Mouse (Mus musculus) urinary bladder, postnatal 14 days (tissue): ENCODE data around the gene Rrp12.
A peak's percentile ranks its signal among the peaks of the same experiment; 100 is the strongest.

Source experiments
- DNase-seq: peaks from one replicate; pipeline ENCODE4 v3.0.0; 2021; ENCODE audit warnings: low spot score

The Rrp12 gene

DNA sequence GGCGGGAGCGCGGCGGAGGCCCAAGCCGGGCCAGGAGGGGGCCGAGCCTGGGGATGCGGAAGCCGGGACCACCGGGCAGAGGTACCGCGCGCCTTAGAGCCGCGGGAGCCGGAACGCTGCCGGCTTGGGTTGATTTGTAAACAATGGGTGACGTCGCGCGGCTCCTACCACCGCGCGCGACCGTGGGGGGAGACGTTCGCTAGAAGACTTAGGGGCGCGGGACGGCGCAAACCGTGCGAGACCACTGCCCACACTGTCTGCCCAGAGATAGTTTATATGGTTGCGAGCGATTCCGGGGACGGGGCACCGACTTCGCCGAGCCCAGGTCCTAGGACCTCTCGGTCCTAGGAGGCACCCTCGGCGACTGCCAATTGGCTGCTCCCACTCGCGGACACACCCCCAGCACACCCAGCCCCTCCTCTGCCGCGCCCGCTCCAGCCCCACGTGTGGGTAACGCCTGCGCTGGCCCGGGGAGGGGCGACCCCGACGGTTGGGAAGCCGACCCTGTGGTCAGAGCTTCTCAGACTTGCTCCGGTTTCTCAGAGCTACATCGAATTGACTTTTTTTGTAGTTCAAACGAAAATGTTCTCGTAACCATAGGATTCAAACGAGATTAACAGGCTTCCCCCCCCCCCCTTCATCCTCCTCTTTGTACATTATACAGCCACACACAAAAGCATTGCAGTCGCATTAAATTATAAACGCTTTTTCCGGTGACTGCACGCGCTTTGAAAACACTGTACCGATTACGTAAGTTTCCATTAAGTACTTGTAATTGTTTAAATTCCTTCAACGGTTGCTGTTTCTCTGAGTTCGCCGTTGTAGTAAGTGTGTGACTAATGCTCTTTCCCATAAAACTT lies 47.8 kb downstream of the Rrp12 start, which contains the start of gene Frat2:
Gene Frat2, minus strand, starts transcription at position 141 of the 860 bp plus-strand sequence.
- peak; percentile 88 for DNase-seq

- peak; percentile 35 for DNase-seq
Measured at GRCm38 (mm10) chr19:41847614-41847991, 48.4 kb downstream of the Rrp12 start.

DNA sequence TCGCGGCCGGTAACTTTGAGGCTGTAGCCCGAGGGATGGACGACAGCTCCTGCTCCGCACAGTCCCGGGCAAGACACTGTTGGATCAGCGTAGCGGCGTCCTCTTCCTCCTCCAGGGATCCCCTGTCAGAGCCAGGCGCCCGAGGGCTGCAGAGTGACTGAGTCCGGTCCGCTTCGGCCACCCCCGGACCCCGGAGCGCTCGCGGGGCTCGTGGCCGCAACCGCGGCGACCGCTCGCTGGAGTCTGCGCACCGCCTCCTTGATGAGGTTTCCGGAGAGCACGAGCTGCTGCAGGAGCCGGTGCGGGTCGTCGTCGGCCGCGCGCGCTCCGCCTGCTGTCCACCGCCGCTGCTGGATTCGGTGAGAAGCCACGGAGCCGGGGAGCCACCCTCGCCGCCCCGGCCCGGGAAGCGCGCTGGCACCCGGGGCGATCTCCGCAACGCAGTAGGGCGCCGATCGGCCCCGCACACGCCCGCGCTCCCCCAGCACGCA lies 48.8 kb downstream of the Rrp12 start:
- DNase-seq = peak; percentile 43

DNA sequence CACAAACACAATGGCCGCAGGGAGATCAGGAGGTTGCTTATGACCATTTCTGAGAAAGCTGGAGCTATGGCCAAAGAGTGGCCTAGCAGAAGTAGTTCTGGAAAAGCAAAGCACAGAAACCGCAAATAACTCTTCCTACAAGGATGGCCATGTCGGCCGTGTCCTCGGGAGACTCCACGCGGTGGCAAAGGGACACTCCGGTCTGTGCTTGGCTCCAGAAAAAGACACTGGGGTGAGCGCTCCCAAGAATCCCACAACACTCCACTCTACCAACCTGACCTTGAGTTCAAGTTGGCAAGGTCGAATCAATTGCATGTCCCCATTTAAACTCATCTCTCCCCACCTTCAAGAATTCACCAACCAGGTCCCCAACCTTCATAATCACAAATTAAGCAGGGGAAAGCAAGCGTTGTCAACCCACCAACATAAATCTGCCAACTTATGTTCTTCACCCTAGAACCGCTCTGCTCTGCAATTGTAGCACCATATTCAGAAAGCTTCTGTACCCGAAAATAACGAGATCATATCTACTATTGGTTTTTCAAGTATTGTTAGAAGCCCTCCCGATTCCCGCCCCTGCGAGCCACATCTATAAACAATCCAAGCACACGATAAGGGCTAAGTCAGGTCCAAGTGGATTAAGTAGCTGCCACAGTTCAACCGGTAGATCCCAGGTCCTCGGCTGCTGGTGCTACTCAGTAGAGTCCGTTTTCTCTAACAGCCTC lies 49.4 kb downstream of the Rrp12 start:
- DNase-seq = no peak

DNA sequence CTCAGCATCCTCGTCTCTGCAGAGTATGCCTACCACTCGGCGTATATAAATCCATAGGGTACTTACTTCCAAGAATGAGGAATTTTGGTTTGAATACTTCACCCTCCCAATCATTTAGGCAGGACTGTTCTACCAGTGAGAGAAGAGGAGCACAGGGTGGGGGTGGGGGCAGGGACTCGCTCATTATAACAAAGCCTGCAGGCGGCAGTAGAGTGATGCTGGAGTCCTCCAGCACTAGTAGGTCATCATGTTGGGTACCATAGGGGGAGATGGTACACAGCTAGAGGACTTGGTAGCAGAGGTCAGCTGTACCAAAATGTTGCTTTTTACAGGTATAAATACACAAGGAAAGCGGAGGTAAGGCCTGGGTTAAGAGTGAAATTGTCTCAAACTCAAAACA lies 51.6 kb downstream of the Rrp12 start:
- no peak for DNase-seq

DNA sequence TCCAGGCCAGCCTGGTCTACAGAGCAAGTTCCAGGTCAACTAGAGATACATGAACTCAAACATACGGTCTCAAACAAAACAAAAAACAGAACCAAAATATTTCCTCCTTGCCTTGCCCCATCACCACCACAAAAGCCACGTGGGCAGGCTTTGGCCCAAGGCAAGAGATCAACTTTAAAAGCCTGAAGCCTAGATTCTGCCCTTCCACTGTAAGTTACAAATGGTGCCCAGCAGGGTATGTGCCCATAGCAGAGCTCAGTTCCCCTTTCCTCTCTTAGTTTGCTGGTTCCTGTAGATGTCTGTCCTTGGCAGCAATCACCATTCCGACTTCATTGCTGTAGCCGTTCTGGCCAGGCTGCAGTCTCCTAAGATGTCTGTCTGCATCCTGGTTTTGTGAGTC lies 53.3 kb downstream of the Rrp12 start:
- no peak for DNase-seq

DNA sequence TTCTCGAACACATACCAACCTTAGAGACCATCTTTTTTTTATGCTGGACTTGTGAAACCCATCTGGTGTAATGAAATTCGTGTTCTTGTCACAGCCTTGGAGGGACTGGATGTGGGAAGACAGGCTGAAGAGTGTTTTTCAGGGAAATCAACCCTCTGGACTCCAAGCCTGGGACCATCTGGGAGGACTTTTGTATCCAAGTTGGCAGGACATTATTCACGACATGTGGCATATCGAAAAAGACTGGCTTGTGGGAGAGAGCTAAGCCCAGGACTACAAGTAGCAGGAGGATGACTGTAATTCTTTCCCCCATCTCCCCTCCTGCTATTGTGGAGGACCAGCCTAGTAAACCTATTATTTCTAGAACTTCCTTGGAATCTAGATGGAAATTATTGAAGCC lies 53.8 kb downstream of the Rrp12 start:
- no peak for DNase-seq

DNA sequence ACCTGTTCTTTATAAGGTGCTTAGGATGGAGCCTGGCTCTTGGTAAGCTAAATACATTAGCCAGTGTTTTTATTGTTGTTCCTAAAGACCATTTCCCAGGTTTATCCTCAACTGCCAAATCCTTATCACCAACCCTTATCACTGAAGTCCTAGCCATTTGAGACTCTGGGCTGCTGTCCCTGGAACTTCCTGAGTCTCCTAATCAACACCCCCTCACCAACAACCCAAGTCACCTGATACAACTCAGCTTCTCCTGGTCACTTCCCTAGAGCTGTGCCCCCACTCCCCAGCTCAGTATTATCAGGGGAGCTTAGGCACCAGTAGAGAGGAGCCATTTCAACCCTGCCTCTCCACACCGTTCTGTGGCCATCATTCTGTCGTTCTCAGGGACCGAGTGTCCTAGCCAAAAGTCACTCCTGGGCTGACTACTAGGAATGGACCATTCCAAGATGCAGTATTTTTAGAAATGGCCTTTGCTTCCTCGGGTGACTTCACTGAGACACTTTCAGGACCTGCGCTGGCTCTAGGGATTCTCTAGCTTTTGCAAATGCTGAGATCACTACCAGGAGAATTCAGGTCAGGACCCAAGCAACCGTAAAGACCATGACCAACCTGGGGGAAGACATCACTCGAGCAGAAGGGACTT lies 54.7 kb downstream of the Rrp12 start:
- DNase-seq = no peak

GRCm38 (mm10) chr19:41839685-41840084 lies 56.3 kb downstream of the Rrp12 start:
- no peak for DNase-seq

- DNase-seq = no peak
Measured at GRCm38 (mm10) chr19:41838808-41839207, 57.2 kb downstream of the Rrp12 start.

DNA sequence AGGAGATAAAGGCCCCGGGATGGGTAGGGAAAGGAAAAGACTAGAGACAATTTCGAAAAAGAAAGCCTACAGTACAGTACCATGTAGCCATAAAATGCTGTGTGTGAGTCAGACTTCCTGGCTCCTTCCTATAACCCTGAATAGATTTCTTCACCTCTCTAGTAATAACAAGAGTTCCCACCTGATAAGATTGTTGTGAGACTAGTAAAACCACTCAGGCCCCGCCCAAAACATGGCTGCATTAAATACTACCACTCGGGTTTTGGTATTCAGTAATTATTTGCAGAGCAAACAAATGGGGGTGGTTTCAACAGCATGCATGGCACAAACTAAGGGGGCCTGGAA lies 58.1 kb downstream of the Rrp12 start:
- DNase-seq = peak; percentile 73

DNA sequence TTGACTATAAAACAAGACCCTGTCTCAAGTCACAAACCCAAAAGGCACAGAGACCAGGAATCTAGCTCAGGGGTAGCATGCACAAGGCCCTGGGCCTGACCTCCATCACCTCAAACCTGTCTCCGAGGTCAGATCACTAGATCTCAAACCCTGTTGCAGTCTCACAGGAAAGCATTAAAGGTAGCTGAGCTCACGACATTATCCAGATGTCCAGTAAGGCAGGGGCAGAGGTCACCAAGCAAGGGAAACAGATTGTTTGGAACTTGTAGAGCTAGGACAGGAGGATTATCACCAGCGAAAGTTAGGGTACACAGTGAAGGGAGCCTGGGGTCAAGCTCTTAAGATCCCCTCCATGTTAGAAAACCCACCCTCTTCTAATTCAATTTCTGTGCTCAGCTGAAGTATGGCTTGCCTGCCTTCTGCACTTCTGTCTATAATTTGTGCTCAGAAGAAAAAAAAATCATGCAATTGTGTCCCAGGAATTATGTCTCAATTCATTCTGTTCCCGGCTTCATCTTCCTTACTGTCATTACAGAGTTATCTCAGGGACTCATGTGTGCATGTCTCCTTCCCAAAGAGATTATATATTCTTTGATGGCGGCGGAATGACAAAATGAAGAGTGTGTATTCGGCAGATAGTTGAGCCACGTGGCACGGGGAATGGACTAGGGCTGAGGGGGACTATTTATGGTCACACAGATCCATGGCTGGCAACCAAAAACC lies 58.6 kb downstream of the Rrp12 start:
- DNase-seq = no peak

DNA sequence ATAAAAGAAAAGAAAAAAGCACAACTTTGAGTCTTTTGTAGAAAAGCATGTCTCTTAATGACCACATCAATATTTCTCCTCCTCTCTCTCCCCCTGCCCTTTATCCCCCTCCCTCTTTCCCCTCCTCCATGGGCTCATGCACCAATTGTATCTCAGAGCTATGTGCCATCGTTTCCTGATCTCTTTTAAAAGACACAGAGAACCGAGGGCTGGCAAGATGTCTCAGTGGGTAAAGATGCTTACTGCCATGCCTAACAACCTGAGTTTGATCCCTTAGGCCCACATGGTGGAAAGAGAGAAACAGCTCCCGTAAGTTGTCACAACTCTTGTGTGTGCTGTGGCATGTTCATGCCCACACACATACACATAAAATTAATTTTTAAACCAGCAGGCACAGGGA lies 59.3 kb downstream of the Rrp12 start:
- DNase-seq = no peak

- peak; percentile 29 for DNase-seq
Measured at GRCm38 (mm10) chr19:41835816-41836215, 60.2 kb downstream of the Rrp12 start.

GRCm38 (mm10) chr19:41835407-41835806 lies 60.6 kb downstream of the Rrp12 start:
- no peak for DNase-seq

DNA sequence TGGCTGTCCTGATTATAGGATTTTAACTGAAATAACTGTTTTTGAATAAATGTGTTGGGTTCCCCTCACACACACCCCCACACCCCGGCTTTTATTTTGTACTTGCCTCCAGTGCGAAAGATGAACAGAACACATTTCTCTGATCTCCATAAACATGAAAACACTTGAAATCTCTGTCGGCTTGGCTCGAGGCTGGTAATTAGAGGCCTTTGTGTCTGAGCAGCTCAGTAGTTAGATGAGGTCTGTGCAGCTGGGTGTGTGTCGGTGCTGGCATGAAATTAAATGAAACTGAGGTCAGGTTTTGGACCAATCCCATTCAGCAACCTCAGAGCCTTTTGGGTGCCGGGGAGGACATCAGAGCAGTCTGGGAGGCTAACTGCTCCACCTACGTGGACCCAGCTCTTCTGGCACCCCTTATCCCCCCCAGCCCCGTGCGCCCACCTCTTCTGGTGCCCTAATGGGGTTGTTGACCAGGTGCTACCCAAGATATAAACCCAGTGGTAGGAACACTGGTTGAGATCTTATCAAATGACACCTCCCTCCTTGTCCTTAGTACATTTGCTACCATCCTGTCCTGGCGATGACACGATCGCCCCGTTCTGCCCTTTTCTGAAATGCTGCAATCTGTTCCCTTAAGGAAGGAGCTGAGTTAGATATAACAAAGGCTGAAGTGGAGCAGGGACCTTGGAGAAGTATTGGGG lies 63.3 kb downstream of the Rrp12 start:
- no peak for DNase-seq

DNA sequence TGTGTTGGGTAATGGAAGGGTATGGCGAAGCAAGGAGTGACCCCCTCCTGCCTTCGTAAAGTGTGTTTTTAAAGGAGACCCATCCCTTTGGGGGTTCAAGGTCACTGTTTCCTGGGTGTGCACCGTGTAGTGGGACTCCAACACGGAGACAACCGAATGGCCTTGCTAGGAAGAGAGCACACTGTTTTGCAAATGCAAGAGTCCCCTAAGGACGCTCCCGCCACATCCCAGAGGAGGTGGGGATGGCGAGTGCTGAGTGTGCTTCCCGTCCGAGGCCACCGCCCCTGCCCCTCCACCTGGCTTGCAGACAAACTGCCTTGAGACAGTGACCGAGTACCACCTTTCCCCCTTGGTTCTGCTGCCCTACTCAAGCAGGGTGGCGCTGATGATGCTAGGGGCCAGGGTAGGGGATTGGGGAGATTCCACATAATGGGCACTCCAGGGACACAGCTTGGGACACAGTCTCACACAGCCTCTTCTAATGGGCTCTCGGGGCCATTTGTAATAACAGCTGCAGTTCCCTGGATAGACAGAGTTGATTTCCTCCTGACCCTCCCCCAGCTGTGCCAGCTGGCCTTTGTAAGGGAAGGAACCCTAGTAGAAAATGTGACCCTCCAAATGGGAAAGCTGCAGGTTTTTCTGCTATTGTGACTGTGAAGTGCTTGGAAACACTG lies 64.1 kb downstream of the Rrp12 start:
- no peak for DNase-seq

DNA sequence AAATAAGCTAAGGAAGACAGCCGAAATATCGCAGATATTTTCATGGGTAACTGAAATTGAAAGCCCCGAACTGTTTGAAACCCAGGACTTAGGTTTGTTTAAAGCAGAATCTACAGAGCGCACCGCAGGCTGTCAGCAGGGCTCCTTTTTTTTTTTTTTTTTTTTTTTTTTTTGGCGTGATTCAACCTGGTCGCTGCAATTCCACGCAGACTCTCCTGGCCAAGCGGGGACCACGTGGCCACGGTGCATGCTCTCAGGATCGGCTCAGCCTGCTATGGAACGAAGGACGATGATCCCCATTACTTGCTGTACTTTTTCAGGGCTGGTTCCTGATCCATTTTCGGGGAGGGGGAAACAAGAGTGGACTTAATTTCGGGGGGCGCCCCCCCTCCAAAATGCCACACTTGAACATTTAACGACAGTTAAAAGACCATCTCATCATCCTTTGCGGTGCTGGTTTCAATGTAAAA lies 64.8 kb downstream of the Rrp12 start:
- peak; percentile 41 for DNase-seq

DNA sequence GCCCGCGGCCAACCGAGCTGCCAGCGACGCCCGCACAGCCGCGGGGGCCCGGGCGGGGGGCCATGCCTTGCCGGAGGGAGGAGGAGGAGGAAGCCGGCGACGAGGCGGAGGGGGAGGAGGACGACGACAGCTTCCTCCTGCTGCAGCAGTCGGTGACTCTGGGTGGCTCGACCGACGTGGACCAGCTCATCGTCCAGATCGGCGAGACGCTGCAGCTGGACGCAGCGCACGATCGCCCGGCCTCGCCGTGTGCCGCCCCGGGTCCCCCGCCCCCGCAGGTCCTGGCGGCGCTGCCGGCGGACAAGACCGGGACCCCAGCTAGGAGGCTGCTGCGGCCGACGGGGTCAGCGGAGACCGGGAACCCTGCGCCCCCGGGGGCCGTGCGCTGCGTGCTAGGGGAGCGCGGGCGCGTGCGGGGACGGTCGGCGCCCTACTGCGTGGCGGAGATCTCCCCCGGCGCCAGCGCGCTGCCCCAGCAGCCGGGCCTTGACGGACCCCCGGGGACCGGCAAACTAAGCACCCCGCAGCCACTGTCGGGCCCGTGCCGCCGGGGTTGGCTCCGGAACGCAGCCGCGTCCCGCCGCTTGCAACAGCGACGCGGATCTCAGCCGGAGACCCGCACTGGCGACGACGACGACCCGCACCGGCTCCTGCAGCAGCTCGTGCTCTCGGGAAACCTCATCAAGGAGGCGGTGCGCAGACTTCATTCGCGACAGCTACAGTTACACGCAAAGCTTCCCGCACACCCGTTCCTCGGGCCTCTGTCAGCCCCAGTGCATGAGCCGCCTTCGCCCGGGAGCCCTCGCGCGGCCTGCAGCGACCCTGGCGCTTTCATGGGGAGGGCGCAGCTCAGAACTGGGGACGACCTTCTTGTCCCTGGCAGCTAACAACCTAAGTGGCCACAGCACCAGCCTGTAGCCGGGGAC lies 65.6 kb downstream of the Rrp12 start:
- peak; percentile 73 for DNase-seq
